Mouse (Mus musculus) heart, embryonic 15.5 days (tissue): ENCODE results near the gene Tvp23a. TPM values are rescaled to one million over a fixed set of nuclear protein-coding genes. Genes with fewer than 3 reads are reported as not detected.

Experiments
- ATAC-seq: fragments of 200-750 bp; cut with Nextera tagmentation; replicated peaks from 2 replicates; pipeline ENCODE4 v1.8.0; 2017; ENCODE audit warnings: low read depth, moderate TSS enrichment; ENCODE audit not compliant: insufficient number of reproducible peaks, insufficient read depth, low FRiP score
- H3K27ac ChIP-seq: fragments of 300-500 bp; sonication (generic); 2 replicates; pipeline ENCODE4 v1.5.1; 2015; ENCODE audit warnings: mild to moderate bottlenecking, inconsistent platforms
- H3K27me3 ChIP-seq: fragments of 300-500 bp; sonication (generic); 2 replicates; pipeline ENCODE4 v1.6.1; 2015; ENCODE audit warnings: inconsistent platforms
- H3K36me3 ChIP-seq: fragments of 300-500 bp; sonication (generic); 2 replicates; pipeline ENCODE4 v1.6.1; 2015; ENCODE audit warnings: mild to moderate bottlenecking, inconsistent platforms
- H3K4me1 ChIP-seq: fragments of 300-500 bp; sonication (generic); replicated peaks from 2 replicates; pipeline ENCODE4 v1.6.1; 2015; ENCODE audit warnings: inconsistent platforms
- H3K4me2 ChIP-seq: fragments of 300-500 bp; sonication (generic); 2 replicates; pipeline ENCODE4 v1.6.1; 2015; ENCODE audit warnings: inconsistent platforms, mild to moderate bottlenecking, moderate library complexity
- H3K4me3 ChIP-seq: fragments of 300-500 bp; sonication (generic); 2 replicates; pipeline ENCODE4 v1.5.1; 2015; ENCODE audit warnings: mild to moderate bottlenecking, inconsistent platforms
- H3K9ac ChIP-seq: fragments of 300-500 bp; sonication (generic); 2 replicates; pipeline ENCODE4 v1.6.1; 2015; ENCODE audit warnings: mild to moderate bottlenecking, inconsistent platforms
- H3K9me3 ChIP-seq: fragments of 300-500 bp; sonication (generic); replicated peaks from 2 replicates; pipeline ENCODE4 v1.6.1; 2016; ENCODE audit warnings: inconsistent platforms
- WGBS: fragments of 180-500 bp; shearing (Covaris S2); methylation state at CpG from one replicate; pipeline ENCODE4 v1.1.7; 2015; ENCODE audit warnings: mixed read lengths; 5-methylcytosine and 5-hydroxymethylcytosine counted together
- polyA plus RNA-seq: library from polyadenylated mRNA; unstranded; fragments of >200 nt; fragmentation: Nextera tagmentation; extraction: Ambion mirVana; gene quantifications from 2 replicates; pipeline ENCODE4 v1.2.1, GENCODE M21; 2015

Tvp23a gene
- polyA plus RNA-seq, 1 experiment from 2014 or later: 3.4 TPM

DNA sequence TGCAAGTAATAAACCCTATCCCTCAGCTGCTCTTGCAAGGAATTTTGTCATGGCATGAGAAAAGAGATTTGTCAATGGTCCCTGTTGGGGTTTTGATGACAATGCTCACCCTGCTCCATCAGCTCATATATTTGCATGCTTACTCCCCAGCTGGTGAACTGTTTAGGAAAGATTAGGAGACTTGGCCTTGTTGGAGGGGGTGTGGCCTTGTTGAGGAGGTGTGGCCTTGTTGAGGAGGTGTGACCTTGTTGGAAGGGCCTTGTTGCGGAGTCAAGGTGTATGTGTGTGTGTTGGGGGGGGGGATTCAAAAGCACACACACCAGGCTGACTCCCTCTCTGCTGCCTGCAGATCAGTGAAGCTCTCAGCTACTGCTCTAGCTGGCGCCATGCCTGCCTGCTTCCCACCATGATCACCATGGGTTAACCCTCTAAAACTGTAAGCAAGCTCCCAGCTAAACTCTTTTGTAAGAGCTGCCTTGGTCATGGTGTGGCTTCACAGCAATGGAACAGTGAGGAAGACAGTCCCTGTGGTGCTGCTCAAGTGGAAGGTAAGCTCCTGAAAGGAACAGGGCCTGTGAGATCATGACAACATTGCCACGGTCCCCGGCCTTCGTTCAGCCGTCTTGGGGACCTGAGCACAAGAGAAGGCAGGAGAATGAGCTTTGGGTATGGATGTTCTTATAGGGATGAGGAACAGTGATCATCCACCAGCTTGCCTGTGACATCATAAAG lies 58.4 kb downstream of the Tvp23a start:
- no peaks in the 10 kb centered on the region for H3K9me3 ChIP-seq
- no peak overlapping the region for H3K9ac ChIP-seq
- no peaks in the 10 kb centered on the region for H3K36me3 ChIP-seq
- peaks cover 9% of the 10 kb centered on the region for H3K4me1 ChIP-seq
- 91% methylated on average over 6 of the region's 6 CpGs for WGBS
- no peak for ATAC-seq
- H3K4me3 ChIP-seq: no peak overlapping the region
- H3K27me3 ChIP-seq: 0 out of 2 replicates have a peak, but pooled peaks cover 6% of the 10 kb centered on the region
- H3K27ac ChIP-seq: no peak overlapping the region
- no peak overlapping the region for H3K4me2 ChIP-seq

DNA sequence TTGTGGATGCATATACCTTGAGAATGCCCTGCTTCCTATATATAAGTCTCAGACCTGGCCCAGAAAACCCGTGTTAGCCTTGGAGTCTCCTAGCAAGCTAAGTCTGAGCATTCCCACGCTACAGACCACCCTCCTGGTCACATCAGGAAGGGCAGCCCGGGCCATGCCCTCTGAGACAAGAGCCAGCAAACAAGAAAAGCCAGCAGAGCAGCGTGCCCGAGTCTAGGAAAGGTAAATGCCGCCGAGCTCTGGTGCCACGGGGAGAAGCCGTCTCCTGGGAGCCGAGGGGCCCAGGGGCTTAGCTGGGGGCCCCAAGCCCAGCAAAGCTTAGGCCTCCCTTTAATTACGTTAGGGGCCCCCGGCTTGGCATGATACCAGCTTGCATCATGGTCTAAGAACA lies 61.9 kb downstream of the Tvp23a start:
- no peak for ATAC-seq
- Histone ChIP-seq H3K4me1 (peaks cover 9% of the 10 kb centered on the region), H3K9ac (no peak overlapping the region), H3K4me3 (no peak overlapping the region), H3K9me3 (no peaks in the 10 kb centered on the region), H3K36me3 (no peaks in the 10 kb centered on the region), H3K27me3 (0 out of 2 replicates have a peak, but pooled peaks cover 6% of the 10 kb centered on the region), H3K27ac (no peak overlapping the region), H3K4me2 (no peak overlapping the region)
- WGBS: 83% methylated on average over 12 of the region's 12 CpGs

DNA sequence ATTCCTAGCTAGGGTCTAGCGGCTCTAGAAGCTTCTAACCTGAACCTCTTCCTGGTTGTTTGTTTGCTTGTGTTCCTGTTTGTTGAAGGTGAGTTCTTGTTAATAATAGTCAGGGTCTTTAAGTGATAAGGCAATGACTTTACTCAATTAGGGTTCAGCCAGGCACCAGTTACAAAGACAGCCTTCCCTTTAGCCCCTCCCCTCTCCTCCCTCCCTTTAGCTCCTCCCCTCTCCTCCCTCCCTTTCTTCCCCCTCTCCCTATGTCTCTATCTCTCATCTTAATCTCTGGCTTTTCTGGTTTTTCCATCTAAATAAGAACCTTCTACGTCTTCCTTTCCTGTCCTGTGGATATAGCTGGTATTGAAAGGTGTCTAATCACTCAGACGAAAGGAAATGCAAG lies 62.6 kb downstream of the Tvp23a start:
- peak overlapping the region; percentile 53 for H3K4me2 ChIP-seq
- H3K9me3 ChIP-seq: no peaks in the 10 kb centered on the region
- peak overlapping the region; percentile 17; the same call in 1 of the 2 replicates for H3K4me3 ChIP-seq
- H3K27me3 ChIP-seq: 0 out of 2 replicates have a peak, but pooled peaks cover 6% of the 10 kb centered on the region
- no peak overlapping the region for H3K27ac ChIP-seq
- 70% methylated on average over 3 of the region's 3 CpGs for WGBS
- H3K9ac ChIP-seq: no peak overlapping the region
- no peak for ATAC-seq
- peaks cover 9% of the 10 kb centered on the region for H3K4me1 ChIP-seq
- no peaks in the 10 kb centered on the region for H3K36me3 ChIP-seq

DNA sequence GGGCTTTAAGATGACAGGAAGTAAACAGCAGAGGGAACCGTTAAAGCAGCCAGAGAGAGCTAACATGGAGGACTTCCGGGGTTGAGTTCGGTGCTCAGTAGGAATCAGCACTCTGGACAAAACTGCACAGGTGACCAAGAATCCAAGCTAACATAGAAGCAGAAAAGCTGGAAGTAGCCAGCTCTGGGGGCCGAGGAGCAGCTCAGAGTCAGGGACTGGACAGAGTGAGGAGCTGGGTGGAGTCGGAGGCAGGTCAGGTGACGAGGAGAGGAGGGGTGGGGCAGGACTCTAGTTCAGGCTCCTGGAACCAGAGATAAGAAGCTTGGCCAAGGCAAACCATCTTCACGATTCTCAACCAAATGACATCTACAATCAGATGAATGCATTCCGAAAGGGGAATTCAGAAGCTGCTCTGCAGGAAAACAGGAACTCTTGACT lies 63.1 kb downstream of the Tvp23a start:
- H3K9ac ChIP-seq: no peak overlapping the region
- H3K4me1 ChIP-seq: peaks cover 9% of the 10 kb centered on the region
- 0 out of 2 replicates have a peak, but pooled peaks cover 6% of the 10 kb centered on the region for H3K27me3 ChIP-seq
- 0 out of 2 replicates have a peak, but pooled peaks have one; percentile 58 for ATAC-seq
- H3K36me3 ChIP-seq: no peaks in the 10 kb centered on the region
- peak overlapping the region; percentile 17; the same call in 1 of the 2 replicates for H3K4me3 ChIP-seq
- WGBS: 18% methylated on average over 8 of the region's 8 CpGs
- peak overlapping the region; percentile 53 for H3K4me2 ChIP-seq
- no peaks in the 10 kb centered on the region for H3K9me3 ChIP-seq
- H3K27ac ChIP-seq: no peak overlapping the region

DNA sequence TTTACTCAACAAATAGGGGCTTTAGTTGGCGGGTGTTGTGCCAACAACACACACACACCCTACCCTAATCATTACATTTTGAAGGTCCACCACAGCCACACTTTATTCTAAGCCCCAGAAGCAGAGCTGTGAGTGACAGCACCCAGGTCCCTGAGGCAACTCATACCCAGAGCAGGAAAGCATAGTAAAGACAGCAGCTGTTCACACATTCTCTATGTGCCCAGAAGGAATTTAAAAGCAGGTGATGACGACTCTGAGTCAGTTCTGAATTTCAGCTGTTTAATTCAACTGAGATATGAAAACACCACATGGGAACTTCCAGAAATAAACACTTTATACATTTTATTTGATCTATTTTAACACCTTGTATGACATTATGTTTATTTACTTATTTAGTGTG lies 67.6 kb downstream of the Tvp23a start:
- ATAC-seq: no peak
- 36% methylated on average over 2 of the region's 2 CpGs for WGBS
- no peak overlapping the region for H3K4me2 ChIP-seq
- H3K36me3 ChIP-seq: no peaks in the 10 kb centered on the region
- H3K4me1 ChIP-seq: peaks cover 11% of the 10 kb centered on the region
- H3K9ac ChIP-seq: no peak overlapping the region
- no peak overlapping the region for H3K27ac ChIP-seq
- no peaks in the 10 kb centered on the region for H3K27me3 ChIP-seq
- no peak overlapping the region for H3K4me3 ChIP-seq
- H3K9me3 ChIP-seq: no peaks in the 10 kb centered on the region

DNA sequence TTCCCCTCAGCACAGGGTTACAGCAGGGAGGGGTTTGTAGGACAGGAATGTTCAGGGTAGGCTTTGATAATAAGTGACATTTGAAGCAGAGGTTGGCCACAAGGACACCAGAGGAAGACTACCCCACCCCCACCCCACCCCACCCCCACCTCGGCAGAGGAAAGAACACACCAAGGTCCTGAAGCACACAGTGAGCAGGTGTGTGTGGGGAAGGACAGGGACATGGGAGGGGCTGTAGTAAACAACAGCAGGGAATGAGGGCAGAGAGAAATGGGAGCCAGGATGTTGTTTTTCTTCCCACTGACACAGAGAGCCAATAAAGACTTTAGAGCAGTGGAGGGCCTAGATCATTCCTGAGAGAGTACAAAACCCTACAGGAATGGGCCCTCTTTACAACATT lies 69.9 kb downstream of the Tvp23a start:
- Histone ChIP-seq H3K36me3 (no peaks in the 10 kb centered on the region), H3K9ac (no peak overlapping the region), H3K9me3 (no peaks in the 10 kb centered on the region), H3K4me2 (no peak overlapping the region), H3K4me1 (peaks cover 9% of the 10 kb centered on the region), H3K4me3 (no peak overlapping the region), H3K27ac (no peak overlapping the region), H3K27me3 (no peaks in the 10 kb centered on the region)
- 24% methylated on average over 1 of the region's 1 CpGs for WGBS
- ATAC-seq: no peak

DNA sequence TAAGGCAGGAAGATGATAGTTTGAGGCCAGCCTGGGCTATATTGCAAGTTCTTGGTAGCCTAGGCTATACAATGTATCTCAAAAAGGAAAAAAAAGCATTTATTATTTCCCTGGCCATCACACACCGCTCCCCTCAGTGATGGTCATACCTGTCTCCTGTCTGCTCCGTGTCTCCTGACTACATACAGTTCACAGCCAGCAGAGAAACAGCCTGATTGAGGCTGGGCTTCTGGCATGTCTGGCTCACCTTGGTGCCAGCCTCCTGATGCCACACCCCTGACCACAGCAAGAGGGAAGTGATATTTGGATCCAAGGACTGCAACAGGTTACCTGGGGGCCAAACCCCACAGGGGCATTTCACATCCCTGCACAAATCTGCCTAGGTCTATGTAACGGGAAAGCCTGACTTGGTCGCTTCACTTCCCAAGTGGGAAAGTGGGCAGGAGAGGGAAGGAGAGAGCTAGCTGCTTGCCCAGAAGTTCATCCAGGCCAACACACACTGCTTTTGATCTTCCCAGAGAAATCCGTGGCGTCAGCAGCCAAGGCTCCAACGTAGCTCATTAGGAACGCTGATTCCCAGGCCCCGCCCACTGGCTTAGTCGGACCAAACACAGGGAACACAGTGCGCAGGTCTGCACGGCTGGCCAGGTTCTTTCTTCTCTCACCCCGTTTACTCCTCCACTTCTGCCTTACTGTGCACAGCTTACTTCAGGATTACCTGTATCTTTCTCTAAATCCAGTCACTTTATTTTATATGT lies 72.7 kb downstream of the Tvp23a start:
- no peaks in the 10 kb centered on the region for H3K9me3 ChIP-seq
- no peaks in the 10 kb centered on the region for H3K27me3 ChIP-seq
- peaks cover 18% of the 10 kb centered on the region for H3K4me1 ChIP-seq
- H3K36me3 ChIP-seq: no peaks in the 10 kb centered on the region
- WGBS: 24% methylated on average over 13 of the region's 13 CpGs
- peak overlapping the region; percentile 56 for H3K4me2 ChIP-seq
- H3K27ac ChIP-seq: no peak overlapping the region
- H3K9ac ChIP-seq: 0 out of 2 replicates have a peak overlapping the region, but pooled peaks have one; percentile 38
- ATAC-seq: peak; percentile 61
- H3K4me3 ChIP-seq: peak overlapping the region; percentile 25; the same call in 1 of the 2 replicates

DNA sequence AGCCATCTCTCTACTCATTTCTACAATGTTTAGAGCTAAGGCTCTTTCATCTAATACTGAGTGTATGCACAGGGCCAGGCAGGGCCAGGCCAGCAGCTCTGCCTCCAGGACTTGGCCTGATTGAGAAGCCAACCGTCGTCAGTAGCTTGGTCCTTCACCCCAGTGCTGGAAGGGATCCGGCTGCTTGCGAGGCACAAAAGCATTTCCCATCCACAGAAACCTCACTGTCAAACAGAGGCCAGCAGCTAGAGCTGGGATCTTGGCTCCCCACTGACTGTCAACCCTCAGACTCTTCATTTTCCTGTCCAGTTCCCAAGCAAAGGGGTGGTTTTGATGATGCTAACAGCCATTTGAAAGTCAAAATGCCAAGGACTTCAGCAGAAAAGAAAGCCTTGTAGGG lies 74.8 kb downstream of the Tvp23a start:
- Histone ChIP-seq H3K9ac (no peak overlapping the region), H3K36me3 (no peaks in the 10 kb centered on the region), H3K4me2 (no peak overlapping the region), H3K27ac (no peak overlapping the region), H3K9me3 (no peaks in the 10 kb centered on the region), H3K4me3 (no peak overlapping the region), H3K27me3 (no peaks in the 10 kb centered on the region), H3K4me1 (peaks cover 22% of the 10 kb centered on the region)
- 66% methylated on average over 4 of the region's 4 CpGs for WGBS
- no peak for ATAC-seq

Other genes with a start within 250 kb of the Tvp23a start
- 44.6 and 49.1 TPM in 2 replicates for gene Emp2, start 133.4 kb downstream of the Tvp23a start, polyA plus RNA-seq
- 0.87 and 1.1 TPM in 2 replicates for gene Tekt5, start 51.9 kb downstream of the Tvp23a start, polyA plus RNA-seq
- 28.7 and 39.4 TPM in 2 replicates for gene Nubp1, start 35.4 kb downstream of the Tvp23a start, polyA plus RNA-seq
- gene Ciita, start 32.7 kb upstream of the Tvp23a start, polyA plus RNA-seq: 0.53 and 2.4 TPM in 2 replicates
- 15.0 and 19.7 TPM in 2 replicates for gene Dexi, start 95.7 kb upstream of the Tvp23a start, polyA plus RNA-seq
- gene Clec16a, start 98.0 kb upstream of the Tvp23a start, polyA plus RNA-seq: 29.9 and 30.4 TPM in 2 replicates